Mouse (Mus musculus): ENCODE results near the gene Coq2. TPM values are rescaled to one million over a fixed set of nuclear protein-coding genes. Genes with fewer than 3 reads are reported as not detected.

Gene Coq2
- polyA plus RNA-seq, 1 experiment from 2014 or later: 62.2 TPM

GRCm38 (mm10) chr5:100624743-100625360 lies 50.1 kb downstream of the Coq2 start:
- WGBS: 70% methylated on average over 9 of the region's 9 CpGs
- H3K9me3 ChIP-seq (replicated peaks; ENCODE audit: control insufficient read depth, low read length): no peaks in the 10 kb centered on the region
- DNase-seq (ENCODE audit: low spot score): no peak
- no peaks in the 10 kb centered on the region for H3K4me1 ChIP-seq (ENCODE audit: control insufficient read depth, insufficient read depth, low read length)
- no peak overlapping the region for H3K9ac ChIP-seq (replicated peaks; ENCODE audit: low read length)
- no peak for ATAC-seq (replicated peaks; ENCODE audit: insufficient number of reproducible peaks, low FRiP score, low TSS enrichment, low read depth)
- H3K4me2 ChIP-seq (ENCODE audit: low read depth, low read length): no peak overlapping the region
- no peak overlapping the region for H3K4me3 ChIP-seq (ENCODE audit: low read depth, low read length)
- H3K36me3 ChIP-seq (replicated peaks; ENCODE audit: control insufficient read depth, insufficient read depth, low read depth, low read length): no peaks in the 10 kb centered on the region
- H3K27ac ChIP-seq (replicated peaks; ENCODE audit: low read depth, low read length): no peak overlapping the region
- no peaks in the 10 kb centered on the region for H3K27me3 ChIP-seq (ENCODE audit: control insufficient read depth, insufficient read depth, low read length)

GRCm38 (mm10) chr5:100622509-100623163 lies 52.3 kb downstream of the Coq2 start:
- H3K4me2 ChIP-seq (ENCODE audit: low read depth, low read length): no peak overlapping the region
- no peaks in the 10 kb centered on the region for H3K9me3 ChIP-seq (replicated peaks; ENCODE audit: control insufficient read depth, low read length)
- H3K36me3 ChIP-seq (replicated peaks; ENCODE audit: control insufficient read depth, insufficient read depth, low read depth, low read length): no peaks in the 10 kb centered on the region
- DNase-seq (ENCODE audit: low spot score): no peak
- no peaks in the 10 kb centered on the region for H3K27me3 ChIP-seq (ENCODE audit: control insufficient read depth, insufficient read depth, low read length)
- ATAC-seq (replicated peaks; ENCODE audit: insufficient number of reproducible peaks, low FRiP score, low TSS enrichment, low read depth): no peak
- no peaks in the 10 kb centered on the region for H3K4me1 ChIP-seq (ENCODE audit: control insufficient read depth, insufficient read depth, low read length)
- H3K4me3 ChIP-seq (ENCODE audit: low read depth, low read length): no peak overlapping the region
- no peak overlapping the region for H3K27ac ChIP-seq (replicated peaks; ENCODE audit: low read depth, low read length)
- no peak overlapping the region for H3K9ac ChIP-seq (replicated peaks; ENCODE audit: low read length)
- WGBS: 89% methylated on average over 12 of the region's 12 CpGs

- no peak overlapping the region for H3K4me2 ChIP-seq (ENCODE audit: low read depth, low read length)
- DNase-seq (ENCODE audit: low spot score): peak; percentile 18
- no peak overlapping the region for H3K9ac ChIP-seq (replicated peaks; ENCODE audit: low read length)
- WGBS: 45% methylated on average over 8 of the region's 8 CpGs
- no peak for ATAC-seq (replicated peaks; ENCODE audit: insufficient number of reproducible peaks, low FRiP score, low TSS enrichment, low read depth)
- H3K4me3 ChIP-seq (ENCODE audit: low read depth, low read length): no peak overlapping the region
- no peaks in the 10 kb centered on the region for H3K36me3 ChIP-seq (replicated peaks; ENCODE audit: control insufficient read depth, insufficient read depth, low read depth, low read length)
- no peak overlapping the region for H3K27ac ChIP-seq (replicated peaks; ENCODE audit: low read depth, low read length)
- no peaks in the 10 kb centered on the region for H3K9me3 ChIP-seq (replicated peaks; ENCODE audit: control insufficient read depth, low read length)
- no peaks in the 10 kb centered on the region for H3K27me3 ChIP-seq (ENCODE audit: control insufficient read depth, insufficient read depth, low read length)
- no peaks in the 10 kb centered on the region for H3K4me1 ChIP-seq (ENCODE audit: control insufficient read depth, insufficient read depth, low read length)
Measured at GRCm38 (mm10) chr5:100621876-100622508, 52.9 kb downstream of the Coq2 start.

GRCm38 (mm10) chr5:100620952-100621351 lies 54.0 kb downstream of the Coq2 start:
- no peak overlapping the region for H3K4me3 ChIP-seq (ENCODE audit: low read depth, low read length)
- no peaks in the 10 kb centered on the region for H3K9me3 ChIP-seq (replicated peaks; ENCODE audit: control insufficient read depth, low read length)
- no peak overlapping the region for H3K27ac ChIP-seq (replicated peaks; ENCODE audit: low read depth, low read length)
- H3K9ac ChIP-seq (replicated peaks; ENCODE audit: low read length): no peak overlapping the region
- no peaks in the 10 kb centered on the region for H3K36me3 ChIP-seq (replicated peaks; ENCODE audit: control insufficient read depth, insufficient read depth, low read depth, low read length)
- no peak overlapping the region for H3K4me2 ChIP-seq (ENCODE audit: low read depth, low read length)
- no peaks in the 10 kb centered on the region for H3K27me3 ChIP-seq (ENCODE audit: control insufficient read depth, insufficient read depth, low read length)
- ATAC-seq (replicated peaks; ENCODE audit: insufficient number of reproducible peaks, low FRiP score, low TSS enrichment, low read depth) (no peak), DNase-seq (ENCODE audit: low spot score) (no peak)
- WGBS: 66% methylated on average over 9 of the region's 9 CpGs
- no peaks in the 10 kb centered on the region for H3K4me1 ChIP-seq (ENCODE audit: control insufficient read depth, insufficient read depth, low read length)

- no peak overlapping the region for H3K4me3 ChIP-seq (ENCODE audit: low read depth, low read length)
- no peaks in the 10 kb centered on the region for H3K36me3 ChIP-seq (replicated peaks; ENCODE audit: control insufficient read depth, insufficient read depth, low read depth, low read length)
- 88% methylated on average over 15 of the region's 15 CpGs for WGBS
- no peaks in the 10 kb centered on the region for H3K27me3 ChIP-seq (ENCODE audit: control insufficient read depth, insufficient read depth, low read length)
- H3K4me1 ChIP-seq (ENCODE audit: control insufficient read depth, insufficient read depth, low read length): no peaks in the 10 kb centered on the region
- H3K9me3 ChIP-seq (replicated peaks; ENCODE audit: control insufficient read depth, low read length): no peaks in the 10 kb centered on the region
- no peak for ATAC-seq (replicated peaks; ENCODE audit: insufficient number of reproducible peaks, low FRiP score, low TSS enrichment, low read depth)
- no peak for DNase-seq (ENCODE audit: low spot score)
- no peak overlapping the region for H3K9ac ChIP-seq (replicated peaks; ENCODE audit: low read length)
- no peak overlapping the region for H3K4me2 ChIP-seq (ENCODE audit: low read depth, low read length)
- no peak overlapping the region for H3K27ac ChIP-seq (replicated peaks; ENCODE audit: low read depth, low read length)
Measured at GRCm38 (mm10) chr5:100619586-100620275, 55.2 kb downstream of the Coq2 start.

GRCm38 (mm10) chr5:100613896-100614768 lies 60.8 kb downstream of the Coq2 start:
- Histone ChIP-seq H3K27ac (replicated peaks; ENCODE audit: low read depth, low read length) (no peak overlapping the region), H3K4me3 (ENCODE audit: low read depth, low read length) (no peak overlapping the region), H3K9ac (replicated peaks; ENCODE audit: low read length) (no peak overlapping the region), H3K9me3 (replicated peaks; ENCODE audit: control insufficient read depth, low read length) (no peaks in the 10 kb centered on the region), H3K4me2 (ENCODE audit: low read depth, low read length) (no peak overlapping the region), H3K36me3 (replicated peaks; ENCODE audit: control insufficient read depth, insufficient read depth, low read depth, low read length) (no peaks in the 10 kb centered on the region), H3K4me1 (ENCODE audit: control insufficient read depth, insufficient read depth, low read length) (no peaks in the 10 kb centered on the region), H3K27me3 (ENCODE audit: control insufficient read depth, insufficient read depth, low read length) (no peaks in the 10 kb centered on the region)
- 90% methylated on average over 17 of the region's 17 CpGs for WGBS
- ATAC-seq (replicated peaks; ENCODE audit: insufficient number of reproducible peaks, low FRiP score, low TSS enrichment, low read depth) (no peak), DNase-seq (ENCODE audit: low spot score) (no peak)

GRCm38 (mm10) chr5:100607868-100608267 lies 67.1 kb downstream of the Coq2 start:
- Histone ChIP-seq H3K27ac (replicated peaks; ENCODE audit: low read depth, low read length) (no peak overlapping the region), H3K36me3 (replicated peaks; ENCODE audit: control insufficient read depth, insufficient read depth, low read depth, low read length) (no peaks in the 10 kb centered on the region), H3K4me2 (ENCODE audit: low read depth, low read length) (no peak overlapping the region), H3K4me1 (ENCODE audit: control insufficient read depth, insufficient read depth, low read length) (no peaks in the 10 kb centered on the region), H3K27me3 (ENCODE audit: control insufficient read depth, insufficient read depth, low read length) (no peaks in the 10 kb centered on the region), H3K4me3 (ENCODE audit: low read depth, low read length) (no peak overlapping the region), H3K9me3 (replicated peaks; ENCODE audit: control insufficient read depth, low read length) (no peaks in the 10 kb centered on the region), H3K9ac (replicated peaks; ENCODE audit: low read length) (no peak overlapping the region)
- 90% methylated on average over 9 of the region's 9 CpGs for WGBS
- ATAC-seq (replicated peaks; ENCODE audit: insufficient number of reproducible peaks, low FRiP score, low TSS enrichment, low read depth) (no peak), DNase-seq (ENCODE audit: low spot score) (no peak)

All from embryonic facial prominence, embryonic 11.5 days (tissue).